Mouse (Mus musculus) ES-CJ7 (cell line): Measurements from ENCODE around the gene Tmem104.

Experiments used
- DNase-seq: peaks from one replicate; pipeline ENCODE4 v3.0.0; 2011; ENCODE audit warnings: low read depth, low spot score

Gene Tmem104

DNA sequence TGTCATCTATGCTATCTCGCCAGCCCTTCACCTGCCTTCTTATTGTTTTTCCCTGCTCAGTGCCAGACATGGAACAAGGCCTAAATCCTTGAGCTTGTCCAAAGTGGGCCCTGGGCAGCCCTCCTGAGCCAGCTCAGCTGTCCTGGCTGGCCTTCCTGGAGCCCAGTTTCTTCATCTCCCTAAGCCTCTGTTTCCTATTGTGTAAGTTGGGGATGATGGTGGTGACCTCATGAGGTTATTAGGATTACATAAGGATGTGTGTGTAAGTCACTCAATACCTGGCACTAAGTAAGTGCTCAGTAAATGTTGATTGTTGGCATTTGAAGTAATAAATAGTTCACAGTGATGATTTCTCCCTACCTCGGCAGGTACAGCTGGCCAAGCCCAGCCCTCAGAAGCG lies 20.5 kb upstream of the Tmem104 start:
- no peak for DNase-seq

DNA sequence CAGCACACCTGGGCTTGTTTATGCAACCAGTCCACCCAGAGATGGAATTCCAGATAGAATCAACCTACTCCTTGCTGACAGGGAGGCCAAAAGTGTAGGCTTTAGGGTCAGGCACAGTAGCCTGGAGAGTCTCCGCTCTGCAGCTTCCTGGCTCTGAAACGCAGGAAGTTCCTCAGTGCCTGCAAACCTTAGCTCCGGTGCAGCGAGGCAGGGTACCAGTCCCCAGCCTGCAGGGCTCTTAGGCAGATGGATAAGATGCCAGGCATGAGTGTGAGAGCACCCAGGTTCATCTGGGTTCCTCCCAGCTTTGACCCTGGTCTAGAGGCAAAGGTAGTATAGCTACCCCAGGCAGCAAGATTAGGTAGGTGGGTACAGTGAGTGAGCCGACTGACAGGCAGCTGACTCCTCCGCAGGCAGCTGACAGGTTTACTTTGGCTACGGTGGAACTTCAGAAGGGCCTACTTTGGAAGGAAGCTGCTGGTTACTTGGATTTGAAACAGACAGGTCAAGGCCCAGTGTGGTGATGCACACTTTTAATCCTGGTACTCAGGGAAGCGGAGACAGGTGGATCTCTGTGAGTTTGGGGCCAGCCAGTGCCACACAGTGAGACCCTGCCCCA lies 19.5 kb upstream of the Tmem104 start:
- DNase-seq: no peak

DNA sequence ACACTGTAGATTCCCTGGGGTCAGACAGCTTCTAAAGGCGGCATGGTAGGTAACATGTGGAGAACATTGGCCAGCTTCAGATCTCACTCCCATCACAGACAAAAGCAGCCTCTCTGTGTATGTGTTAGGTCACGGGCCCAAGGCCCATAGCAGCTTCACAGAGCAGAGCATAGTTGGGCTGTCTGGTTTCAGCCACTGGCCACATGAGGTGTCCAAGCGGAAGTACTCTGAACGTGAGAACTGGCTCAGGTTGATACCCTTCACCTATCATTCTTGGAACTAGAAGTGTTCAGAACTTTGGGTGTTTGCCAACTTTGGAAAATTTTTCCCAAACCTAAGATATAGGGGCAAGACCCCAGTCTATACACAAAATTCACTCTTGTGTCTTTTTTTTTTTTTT lies 17.9 kb upstream of the Tmem104 start:
- no peak for DNase-seq

DNA sequence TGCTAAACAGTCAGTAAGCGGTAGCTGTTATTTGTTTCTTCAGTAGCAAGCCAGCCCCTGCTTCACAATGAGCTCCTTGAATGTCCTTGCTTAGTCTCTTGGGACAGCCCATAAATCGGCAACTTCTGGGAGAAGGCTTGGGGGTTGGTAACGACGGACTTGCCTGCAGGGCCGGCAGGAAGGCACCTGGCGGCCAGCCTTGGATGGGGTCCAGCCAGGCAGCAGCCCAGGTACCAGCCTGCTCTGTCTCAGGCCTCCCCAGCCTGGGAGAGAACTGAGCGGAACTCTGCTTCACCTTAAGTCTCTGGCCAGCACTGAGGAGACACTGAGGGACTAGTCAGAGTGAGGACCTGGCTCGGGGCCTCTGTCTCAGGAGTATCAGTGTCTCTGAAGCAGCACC lies 16.2 kb upstream of the Tmem104 start:
- no peak for DNase-seq

DNA sequence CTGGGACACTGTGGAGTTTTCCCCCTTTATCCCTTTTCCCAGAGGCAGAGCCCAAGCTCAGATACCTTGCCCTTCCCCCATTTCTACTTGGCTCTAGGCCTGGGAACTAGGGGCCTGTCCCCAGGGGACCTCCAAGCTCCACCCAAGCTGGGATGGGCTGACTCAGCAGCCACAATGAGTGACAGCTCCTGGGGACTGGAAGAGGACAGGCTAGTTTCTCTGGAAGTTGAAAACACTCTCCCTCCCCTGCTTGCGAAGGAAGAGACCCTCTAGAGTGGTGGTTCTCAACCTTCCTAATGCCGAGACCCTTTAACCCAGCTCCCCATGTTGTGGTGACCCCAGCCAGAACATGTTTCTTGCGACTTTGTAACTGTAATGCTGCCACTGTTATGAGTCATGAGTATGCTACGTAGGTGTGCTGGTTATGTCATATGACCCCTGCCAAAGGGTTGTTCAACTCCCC lies 14.4 kb upstream of the Tmem104 start:
- DNase-seq: peak; percentile 72

DNA sequence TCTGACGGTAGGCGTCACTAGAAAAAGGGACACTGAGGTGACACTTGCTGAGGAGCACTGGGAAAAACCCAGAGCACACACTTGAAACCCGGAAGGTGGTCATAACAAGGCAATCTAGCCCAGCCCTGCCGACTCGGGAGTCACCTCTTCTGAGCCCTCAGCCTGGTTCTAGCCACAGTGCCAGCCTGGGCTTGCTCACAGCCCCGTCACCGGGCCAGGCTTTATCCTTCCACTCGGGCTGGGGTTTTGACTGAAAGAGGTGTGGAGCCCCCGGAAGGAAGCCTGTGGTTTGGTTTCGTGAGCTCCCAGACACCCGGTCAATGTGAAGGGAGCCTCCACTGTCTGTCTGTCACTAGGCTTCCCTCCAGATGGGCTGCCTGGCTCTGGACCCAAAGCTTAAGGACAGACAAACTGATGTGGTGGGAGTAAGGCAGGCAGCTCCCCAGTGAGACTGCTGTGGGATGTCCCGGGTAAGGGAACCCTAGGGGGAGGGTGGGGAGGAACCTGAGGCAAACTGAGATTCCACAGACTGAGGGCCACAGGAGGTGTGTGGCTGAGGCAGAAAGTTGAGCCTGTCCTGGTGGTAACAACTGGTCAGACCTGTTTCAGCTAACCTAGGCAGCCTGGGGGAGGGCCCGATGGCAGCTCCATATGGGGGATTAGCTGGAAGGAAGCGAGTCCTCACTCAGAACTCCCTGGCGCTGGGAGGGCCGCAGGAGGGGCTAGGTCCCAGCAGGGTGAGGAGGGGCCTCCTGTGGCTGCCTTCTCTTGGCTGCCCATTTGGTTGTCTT lies 13.5 kb upstream of the Tmem104 start:
- peak; percentile 36 for DNase-seq

DNA sequence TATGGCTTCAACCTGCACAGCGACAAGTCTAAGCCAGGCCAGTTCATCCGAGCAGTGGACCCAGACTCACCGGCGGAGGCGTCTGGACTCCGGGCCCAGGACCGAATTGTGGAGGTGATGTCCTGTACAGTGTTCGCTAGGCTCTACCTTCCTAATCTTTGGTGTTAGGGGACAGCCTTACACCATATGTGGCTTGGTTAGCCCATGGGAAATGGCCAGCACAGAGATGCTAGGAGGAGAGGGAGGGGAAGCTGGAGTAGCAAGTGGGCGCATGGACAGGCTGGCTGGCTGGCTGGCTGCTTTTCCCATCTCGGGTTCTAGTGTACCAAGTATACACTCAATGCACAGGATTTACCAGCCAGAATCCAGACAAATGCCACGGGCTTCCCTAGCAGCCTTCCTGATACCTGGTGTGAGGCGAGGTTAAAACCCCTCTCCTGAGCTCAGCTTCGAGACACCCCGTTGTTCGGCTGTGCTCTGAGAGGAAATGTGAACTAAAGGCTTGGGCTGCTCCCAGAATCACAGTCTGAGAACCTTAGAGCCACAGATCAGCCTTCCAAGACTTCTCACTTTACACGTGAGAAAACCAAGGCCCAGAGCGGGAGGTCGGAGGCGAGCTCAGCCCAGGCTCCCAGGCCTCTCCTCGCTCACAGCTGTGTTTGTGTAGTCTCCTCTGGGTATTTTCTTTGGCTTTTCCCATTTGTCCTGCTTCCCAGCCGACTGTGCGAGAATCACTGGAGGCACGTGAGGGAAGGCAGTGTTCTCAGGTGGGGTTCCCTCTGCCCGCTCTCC lies 10.7 kb upstream of the Tmem104 start:
- no peak for DNase-seq

DNA sequence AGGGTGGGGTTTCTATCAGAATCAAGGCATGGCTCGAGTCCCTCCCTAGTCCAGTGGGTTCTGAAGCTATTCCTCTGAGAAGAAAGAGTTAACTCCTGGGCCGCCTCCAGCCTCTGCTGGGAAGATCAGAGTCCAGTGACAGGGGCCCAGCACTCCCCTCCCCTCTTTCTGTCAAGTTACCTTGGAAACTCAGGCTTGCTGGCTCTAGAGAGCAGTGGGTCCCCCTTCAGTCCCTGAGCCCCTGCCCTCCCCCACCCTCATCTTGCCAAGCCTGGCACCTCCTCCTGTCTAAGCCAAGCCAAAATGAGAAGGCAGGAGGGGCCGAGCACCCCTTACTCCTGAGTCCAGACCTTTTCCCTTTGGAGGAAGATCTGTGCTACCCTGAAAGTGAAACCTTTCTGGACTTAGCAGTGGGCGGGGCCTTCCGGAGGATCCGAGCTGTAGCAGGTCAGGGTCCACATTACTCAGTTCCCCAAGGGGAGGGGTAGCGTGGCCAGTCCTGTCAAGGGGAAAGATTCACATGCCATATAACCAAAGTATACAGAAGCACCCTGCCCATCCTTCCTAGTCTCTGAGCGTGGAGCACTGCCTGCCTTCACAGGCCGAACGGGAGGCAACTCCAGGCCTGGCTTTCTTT lies 9.6 kb upstream of the Tmem104 start:
- no peak for DNase-seq

DNA sequence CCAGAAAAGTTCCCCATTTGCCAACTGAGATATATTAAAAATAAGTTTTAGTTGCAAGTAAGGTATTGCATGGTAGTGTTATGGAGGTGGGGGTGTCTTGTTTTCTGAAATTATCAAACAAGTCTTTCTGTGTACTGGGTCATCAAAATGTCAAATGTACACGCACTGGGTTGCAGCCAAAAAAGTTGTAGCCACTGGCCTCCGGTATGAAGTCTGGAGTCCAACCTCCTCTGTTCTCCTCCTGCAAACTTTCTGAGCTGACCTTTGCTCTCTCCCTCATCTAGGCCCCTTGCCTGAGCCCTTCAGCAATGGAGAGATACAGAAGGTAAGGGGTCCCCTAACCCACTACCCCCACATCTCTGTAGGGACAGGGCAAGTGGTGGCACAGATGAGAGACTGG lies 8.5 kb upstream of the Tmem104 start:
- DNase-seq: no peak

DNA sequence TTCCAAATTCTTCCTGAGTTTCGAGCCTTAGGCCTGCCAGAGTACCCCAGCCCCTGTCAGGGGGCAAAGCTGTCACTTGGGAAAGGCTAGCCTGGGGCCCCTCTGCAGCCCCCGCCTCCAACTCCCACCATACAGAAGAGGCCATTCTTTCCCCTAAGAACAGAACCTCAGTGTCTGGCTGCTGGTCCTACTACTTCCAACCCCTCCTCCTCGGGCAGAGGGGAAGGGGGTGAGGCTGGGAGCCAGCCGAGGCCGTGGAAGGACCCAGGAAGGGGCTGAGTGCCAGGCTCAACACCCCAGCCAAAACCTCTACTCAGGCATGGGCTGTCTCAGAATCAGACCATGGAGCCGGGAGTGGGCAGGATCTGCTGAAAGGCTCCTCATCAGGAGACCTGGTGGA lies 8.1 kb upstream of the Tmem104 start:
- DNase-seq: no peak

DNA sequence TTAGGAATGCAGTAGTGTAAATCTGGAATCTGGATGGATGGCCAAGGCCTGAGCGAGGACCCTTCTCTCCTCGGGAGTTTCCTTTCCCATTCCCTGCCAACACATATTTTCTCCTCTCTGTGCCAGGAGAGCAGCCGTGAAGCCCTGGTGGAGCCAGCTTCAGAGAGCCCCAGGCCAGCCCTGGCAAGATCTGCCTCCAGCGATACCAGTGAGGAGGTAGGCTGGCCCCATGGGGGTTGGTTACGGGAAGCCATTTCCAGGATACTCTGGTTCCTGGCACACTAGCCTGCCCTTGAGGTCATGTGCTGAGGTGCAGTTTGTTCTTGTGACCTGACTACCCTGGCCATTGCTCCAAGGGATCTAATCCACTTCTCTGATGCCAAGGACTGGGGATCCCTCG lies 7.4 kb upstream of the Tmem104 start:
- DNase-seq: no peak

DNA sequence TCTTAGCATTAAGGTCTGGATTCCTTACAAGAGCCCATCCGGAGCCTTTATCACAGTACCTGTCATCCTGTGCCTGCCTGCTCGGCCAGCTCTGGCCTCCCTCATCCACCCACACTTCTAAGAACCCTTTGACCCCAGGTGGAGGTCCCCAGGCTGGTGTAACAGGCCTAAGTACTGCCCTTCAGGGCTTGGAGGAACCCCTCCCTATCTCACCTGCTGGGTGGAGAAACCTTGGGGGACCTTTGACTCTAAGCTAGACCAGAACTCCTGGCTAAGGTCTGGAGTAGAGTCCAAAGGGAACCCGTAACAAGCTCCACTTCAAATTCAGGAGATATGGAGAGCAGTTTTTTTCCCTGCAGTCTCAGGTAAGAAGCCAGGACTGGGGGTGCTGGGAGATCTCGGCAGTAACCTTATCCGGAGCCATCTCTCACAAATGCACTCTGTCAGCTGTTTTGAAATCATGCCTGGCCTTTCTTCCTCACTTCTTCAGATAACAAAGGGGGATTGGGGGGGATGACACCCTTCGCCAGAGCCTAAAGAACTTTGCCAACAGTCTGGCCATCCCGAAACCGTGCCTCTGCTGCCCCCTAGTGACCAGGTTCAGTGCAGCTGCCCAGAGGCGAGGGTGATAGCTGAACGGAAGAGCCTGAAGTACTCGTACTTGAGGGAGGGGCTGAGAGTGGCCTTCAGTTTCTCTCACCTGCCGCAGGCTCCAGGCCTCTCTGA lies 5.2 kb upstream of the Tmem104 start:
- DNase-seq: peak; percentile 80

DNA sequence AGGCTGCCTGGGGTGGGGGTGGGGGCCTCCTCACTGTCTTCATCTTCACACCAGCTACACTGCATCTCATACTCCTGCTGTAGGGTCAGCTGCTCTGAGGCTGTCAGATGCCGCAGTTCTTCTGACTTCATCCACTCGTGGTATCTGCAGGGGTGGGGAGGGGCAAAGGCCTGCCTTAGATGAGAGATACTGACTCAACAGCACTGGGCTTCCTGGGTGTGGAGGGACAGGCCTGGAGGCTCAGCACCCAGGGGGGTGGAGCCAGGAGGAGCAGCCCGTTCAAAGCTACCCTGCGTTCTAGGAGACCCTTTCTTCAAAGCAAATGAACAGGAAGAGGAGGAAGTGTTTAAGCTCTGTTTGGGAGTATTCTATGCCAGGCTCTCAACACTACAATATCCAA lies 2.3 kb upstream of the Tmem104 start:
- no peak for DNase-seq

DNA sequence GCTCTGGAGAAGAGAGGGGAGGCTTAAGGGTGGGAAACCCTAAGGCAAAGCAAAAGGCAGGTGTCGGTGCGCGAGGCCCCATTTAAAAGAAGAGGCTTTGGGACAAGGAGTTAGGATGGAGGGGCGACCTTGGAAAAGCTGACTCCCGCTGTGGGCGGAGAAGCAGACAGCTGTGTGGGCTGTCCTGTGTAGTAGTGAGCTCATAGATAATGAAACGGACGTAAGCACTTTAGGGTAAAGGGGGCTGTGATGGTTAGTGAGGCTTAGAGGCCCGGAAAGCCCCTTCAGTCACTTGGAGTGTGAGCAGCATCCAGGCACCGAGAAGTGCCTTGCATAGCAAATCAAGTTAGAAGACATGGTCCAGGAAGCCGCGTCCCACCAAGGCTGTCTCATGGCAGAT lies 406 bp downstream of the Tmem104 start, which contains the start of gene Nat9:
TSS of gene Nat9 (minus strand) at position 167 of the 400 bp plus-strand sequence.
- DNase-seq: peak; percentile 33

DNA sequence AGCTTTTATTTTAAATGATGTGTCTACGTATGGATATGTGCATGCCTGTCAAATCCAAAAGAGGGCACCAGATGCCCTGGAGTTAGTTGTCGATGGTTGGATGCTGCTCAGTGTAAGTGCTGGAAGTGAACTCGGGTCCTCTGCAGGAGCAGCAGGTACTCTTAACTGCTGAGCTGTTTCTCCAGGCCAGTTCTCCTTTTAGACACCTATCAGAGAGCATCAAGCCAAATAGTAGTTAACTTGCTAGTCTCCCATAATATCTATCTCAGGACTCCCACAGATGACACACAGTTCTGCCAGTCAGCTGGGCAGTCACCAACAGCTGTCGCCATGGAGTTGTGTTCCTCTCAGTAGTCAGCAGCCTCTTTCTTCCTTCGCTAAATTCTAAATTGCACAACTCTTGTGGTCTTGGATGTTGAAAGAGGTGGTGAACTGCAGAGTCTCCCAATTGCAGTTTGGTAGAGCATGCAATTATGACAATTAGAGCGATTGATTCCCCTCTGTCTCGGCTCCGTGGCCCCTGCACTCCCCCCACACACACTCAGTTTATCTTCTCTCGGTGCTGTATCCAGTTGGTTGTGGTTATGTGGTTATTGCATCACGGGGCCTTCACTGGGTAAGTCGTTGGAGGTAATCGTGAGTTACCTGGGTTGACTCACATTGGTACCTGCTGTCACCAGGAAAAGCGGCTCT lies 1.4 kb downstream of the Tmem104 start:
- DNase-seq: no peak

DNA sequence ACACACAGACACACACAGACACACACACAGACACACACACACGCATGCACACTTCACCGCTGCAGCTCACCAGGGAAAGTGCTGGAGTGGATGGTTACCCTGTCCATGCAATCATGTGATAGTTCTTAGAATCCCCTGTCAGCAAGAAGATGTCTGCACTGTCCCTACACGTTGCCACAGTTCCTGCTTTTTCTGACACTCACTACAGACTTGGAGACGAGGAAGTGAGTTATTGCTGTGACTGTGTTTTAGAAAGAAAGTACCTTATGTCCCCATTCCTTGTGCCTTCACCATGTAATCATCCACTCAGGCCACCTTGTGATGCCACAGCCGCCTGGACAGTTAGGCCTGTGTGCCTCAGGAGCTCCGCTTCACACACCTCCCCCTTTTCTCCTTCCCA lies 2.0 kb downstream of the Tmem104 start:
- DNase-seq: no peak

DNA sequence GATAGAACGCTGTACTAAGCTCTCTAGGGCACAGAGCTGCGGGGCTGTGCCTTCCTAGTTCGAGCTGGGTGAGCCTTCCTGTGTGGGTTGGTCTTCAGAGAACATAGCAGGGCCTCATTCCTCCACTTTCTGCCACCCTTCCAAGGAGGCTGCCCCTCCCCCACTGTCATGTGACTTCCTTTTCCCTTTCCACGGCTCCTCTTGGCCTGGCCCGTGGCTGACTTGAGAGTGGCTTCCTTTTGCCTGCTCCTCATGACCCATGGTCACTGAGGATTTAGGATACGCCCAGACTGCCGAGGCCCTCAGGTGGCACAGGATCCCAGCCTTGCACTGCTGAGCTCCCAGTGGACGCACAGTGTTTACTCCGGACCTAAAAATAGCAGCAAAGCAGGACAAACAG lies 4.9 kb downstream of the Tmem104 start:
- DNase-seq: peak; percentile 36

DNA sequence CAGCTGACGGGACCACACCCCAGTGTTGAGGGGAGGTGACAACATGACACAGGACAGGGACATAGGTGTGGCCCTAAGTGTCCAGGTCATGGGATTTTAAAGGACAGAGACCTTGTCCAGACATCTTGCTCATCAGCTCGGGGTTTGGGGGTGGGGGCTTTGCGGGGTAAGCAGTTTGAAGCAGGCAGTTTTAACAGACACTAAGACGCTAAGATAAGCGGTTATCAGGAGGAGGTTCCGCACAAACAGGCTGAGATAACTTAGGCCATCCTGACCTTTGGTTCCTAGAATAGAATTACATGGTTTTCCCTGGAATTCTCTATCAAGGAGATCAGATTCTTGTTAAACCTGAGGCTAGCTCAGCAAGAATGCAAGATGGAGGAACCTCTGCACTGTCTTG lies 7.4 kb downstream of the Tmem104 start:
- DNase-seq: no peak

DNA sequence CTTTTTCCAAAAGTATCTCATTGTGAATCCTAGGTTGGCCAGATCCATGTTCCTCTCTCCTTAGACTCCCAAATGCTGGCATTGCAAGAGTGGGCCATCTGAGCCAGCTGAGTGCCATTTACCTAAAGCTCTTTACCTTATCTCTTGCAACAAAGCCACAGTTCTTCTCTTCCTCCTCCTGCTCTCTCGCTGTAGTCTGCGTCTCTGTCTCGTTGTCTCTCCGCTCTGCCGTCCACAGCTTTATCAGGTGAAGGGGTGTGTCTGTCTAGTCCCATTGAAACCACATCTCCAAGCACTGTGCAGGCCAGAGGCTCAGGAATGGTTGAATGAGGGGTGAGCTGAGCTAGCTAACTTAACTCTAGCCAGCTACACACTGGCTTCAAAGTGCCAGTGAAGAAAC lies 8.6 kb downstream of the Tmem104 start:
- DNase-seq: no peak

DNA sequence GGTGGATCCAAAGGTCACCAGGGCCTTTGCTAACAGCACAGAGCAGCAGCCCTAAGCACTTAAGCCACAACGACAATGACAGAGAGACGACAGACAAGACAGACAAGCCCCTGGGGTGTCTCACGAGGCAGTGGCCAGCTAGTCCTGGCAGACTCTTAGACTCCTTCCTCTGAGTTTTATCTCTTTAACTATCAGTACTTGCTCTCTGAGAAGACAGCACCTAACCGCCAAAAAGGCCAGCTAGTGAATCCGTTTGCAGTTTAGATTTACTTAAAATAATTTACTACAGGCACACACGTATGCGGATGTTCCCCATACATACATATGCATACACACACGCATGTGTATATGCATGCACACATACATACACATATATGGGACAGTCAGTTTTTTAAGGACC lies 10.3 kb downstream of the Tmem104 start:
- DNase-seq: no peak

DNA sequence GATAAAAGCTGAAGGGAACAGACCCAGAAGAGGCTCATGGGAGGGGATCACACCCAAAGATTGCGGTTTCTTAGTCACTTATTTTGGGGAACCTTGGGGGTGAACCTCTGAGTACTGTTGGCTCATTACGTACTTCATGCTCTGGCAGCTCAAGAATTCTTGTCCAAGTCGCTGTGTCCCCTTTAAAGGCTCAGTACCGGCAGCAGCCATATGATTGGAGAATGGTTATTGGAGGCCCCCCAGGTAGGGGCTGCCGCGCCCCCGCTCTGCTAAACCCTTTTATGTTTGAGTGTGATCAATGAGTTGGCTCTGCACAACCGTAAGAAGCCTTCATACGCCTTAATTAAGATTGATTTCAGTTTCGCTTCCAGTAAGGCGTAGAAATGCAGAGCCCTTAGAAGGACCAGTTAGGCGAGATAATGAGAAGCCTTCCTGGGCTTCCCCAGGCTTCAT lies 11.7 kb downstream of the Tmem104 start:
- no peak for DNase-seq
